Mouse (Mus musculus) MEL (cell line): ENCODE measurements around the gene St6galnac3. TPM values are rescaled to one million over a fixed set of nuclear protein-coding genes. Genes with fewer than 3 reads are reported as not detected.

Experiments
- DNase-seq: peaks from one replicate; pipeline ENCODE4 v3.0.0; 2011; ENCODE audit warnings: low read depth, low spot score
- H3K27ac ChIP-seq: 2 replicates; pipeline ENCODE4 v1.5.1; 2012; ENCODE audit warnings: low read depth, mild to moderate bottlenecking, control low read depth, low read length, moderate library complexity; ENCODE audit not compliant: control insufficient read depth
- H3K27me3 ChIP-seq, 2 experiments: fragments of 150-350 bp in 1 of 2; sonication (generic) in 1 of 2; 2 replicates each; pipeline ENCODE4 v1.6.1; 2012; ENCODE audit warnings: low read length in 2 of 2, mild to moderate bottlenecking in 2 of 2, improper control_type of control experiment in 1 of 2, moderate library complexity in 1 of 2; ENCODE audit not compliant: insufficient read depth in 2 of 2, control insufficient read depth in 1 of 2
- H3K36me3 ChIP-seq, 2 experiments: 2 replicates each; pipeline ENCODE4 v1.6.1; 2012 to 2014; ENCODE audit warnings: low read length in 2 of 2, improper control_type of control experiment in 1 of 2, inconsistent platforms in 1 of 2, mild to moderate bottlenecking in 1 of 2; ENCODE audit not compliant: insufficient read depth in 2 of 2, control insufficient read depth in 1 of 2
- H3K4me1 ChIP-seq, 2 experiments: fragments of 150-350 bp in 1 of 2; sonication (generic) in 1 of 2; 2 replicates each; pipeline ENCODE4 v1.6.1; 2012; ENCODE audit warnings: low read length in 2 of 2, improper control_type of control experiment in 1 of 2, mild to moderate bottlenecking in 1 of 2; ENCODE audit not compliant: insufficient read depth in 2 of 2, control insufficient read depth in 1 of 2
- H3K4me3 ChIP-seq, 2 experiments: fragments of 150-350 bp in 1 of 2; sonication (generic) in 1 of 2; 2 replicates each; pipeline ENCODE4 v1.5.1; 2012; ENCODE audit warnings: low read depth in 2 of 2, low read length in 2 of 2, mild to moderate bottlenecking in 2 of 2, moderate library complexity in 2 of 2, control low read depth in 1 of 2, improper control_type of control experiment in 1 of 2; ENCODE audit not compliant: control insufficient read depth in 1 of 2, insufficient read depth in 1 of 2
- H3K79me2 ChIP-seq: 2 replicates; pipeline ENCODE4 v1.6.1; 2012; ENCODE audit warnings: mild to moderate bottlenecking, low read length, moderate library complexity; ENCODE audit not compliant: control insufficient read depth, poor library complexity, insufficient read depth
- H3K9ac ChIP-seq: 2 replicates; pipeline ENCODE4 v1.6.1; 2012; ENCODE audit warnings: low read depth, mild to moderate bottlenecking, control low read depth, low read length, moderate library complexity; ENCODE audit not compliant: control insufficient read depth, poor library complexity, severe bottlenecking
- H3K9me3 ChIP-seq: fragments of 150-350 bp; sonication (generic); replicated peaks from 2 replicates; pipeline ENCODE4 v1.6.1; 2012; ENCODE audit warnings: mild to moderate bottlenecking, low read length, improper control_type of control experiment, moderate library complexity; ENCODE audit not compliant: insufficient read depth
- BHLHE40 ChIP-seq: IDR thresholded peaks from 2 replicates; pipeline ENCODE4 v1.6.1; 2012; ENCODE audit warnings: low read depth, mild to moderate bottlenecking, inconsistent platforms, low read length, improper control_type of control experiment, borderline replicate concordance
- CHD1 ChIP-seq: IDR thresholded peaks from 2 replicates; pipeline ENCODE4 v1.6.1; 2012; ENCODE audit warnings: low read depth, mild to moderate bottlenecking, inconsistent platforms, low read length, improper control_type of control experiment
- CHD2 ChIP-seq: IDR thresholded peaks from 2 replicates; pipeline ENCODE4 v1.6.1; 2011; ENCODE audit warnings: low read length, improper control_type of control experiment
- CTCF ChIP-seq, 3 experiments: IDR thresholded peaks in 2 of 3; conservative IDR thresholded peaks in 1 of 3; 2 replicates each; pipeline ENCODE4 v1.5.1; 2011 to 2012; ENCODE audit warnings: low read length in 3 of 3, low read depth in 2 of 3, mild to moderate bottlenecking in 2 of 3, improper control_type of control experiment in 1 of 3, inconsistent platforms in 1 of 3, mixed read lengths in 1 of 3, moderate library complexity in 1 of 3; ENCODE audit not compliant: control insufficient read depth in 1 of 3, insufficient read depth in 1 of 3, poor library complexity in 1 of 3, severe bottlenecking in 1 of 3
- E2F4 ChIP-seq: IDR thresholded peaks from 2 replicates; pipeline ENCODE4 v1.6.1; 2011; ENCODE audit warnings: low read depth, low read length, improper control_type of control experiment, borderline replicate concordance
- ELF1 ChIP-seq: IDR thresholded peaks from 2 replicates; pipeline ENCODE4 v1.6.1; 2014; ENCODE audit warnings: low read depth, mild to moderate bottlenecking, inconsistent platforms, low read length, improper control_type of control experiment, moderate library complexity
- EP300 ChIP-seq, 2 experiments: IDR thresholded peaks; 2 replicates each; pipeline ENCODE4 v1.6.1; 2011; ENCODE audit warnings: improper control_type of control experiment in 2 of 2, low read length in 2 of 2, low read depth in 1 of 2, mild to moderate bottlenecking in 1 of 2
- ETS1 ChIP-seq: IDR thresholded peaks from 2 replicates; pipeline ENCODE4 v1.6.1; 2012; ENCODE audit warnings: low read depth, mild to moderate bottlenecking, inconsistent platforms, low read length, improper control_type of control experiment, moderate library complexity
- GABPA ChIP-seq: IDR thresholded peaks from 2 replicates; pipeline ENCODE4 v1.6.1; 2012; ENCODE audit warnings: low read depth, mild to moderate bottlenecking, inconsistent platforms, low read length, improper control_type of control experiment, moderate library complexity
- GATA1 ChIP-seq: IDR thresholded peaks from 2 replicates; pipeline ENCODE4 v1.6.1; 2011; ENCODE audit warnings: low read depth, low read length, improper control_type of control experiment
- HCFC1 ChIP-seq: IDR thresholded peaks from 2 replicates; pipeline ENCODE4 v1.6.1; 2012; ENCODE audit warnings: low read depth, mild to moderate bottlenecking, inconsistent platforms, low read length, improper control_type of control experiment, moderate library complexity
- JUND ChIP-seq: IDR thresholded peaks from 2 replicates; pipeline ENCODE4 v1.6.1; 2011; ENCODE audit warnings: low read depth, mild to moderate bottlenecking, improper control_type of control experiment, low read length
- KAT2A ChIP-seq: conservative IDR thresholded peaks from 2 replicates; pipeline ENCODE4 v1.6.1; 2012; ENCODE audit warnings: low read depth, low read length, improper control_type of control experiment, inconsistent platforms
- MAFK ChIP-seq: IDR thresholded peaks from 2 replicates; pipeline ENCODE4 v1.6.1; 2011; ENCODE audit warnings: low read depth, mild to moderate bottlenecking, low read length, improper control_type of control experiment, borderline replicate concordance
- MAX ChIP-seq: IDR thresholded peaks from 2 replicates; pipeline ENCODE4 v1.6.1; 2011; ENCODE audit warnings: low read length, improper control_type of control experiment
- MAZ ChIP-seq: IDR thresholded peaks from 2 replicates; pipeline ENCODE4 v1.6.1; 2012; ENCODE audit warnings: low read depth, mild to moderate bottlenecking, inconsistent platforms, low read length, improper control_type of control experiment
- MEF2A ChIP-seq: IDR thresholded peaks from 2 replicates; pipeline ENCODE4 v1.6.1; 2014; ENCODE audit warnings: low read depth, mild to moderate bottlenecking, inconsistent platforms, low read length, improper control_type of control experiment; ENCODE audit not compliant: poor library complexity, insufficient replicate concordance, severe bottlenecking; ENCODE audit errors: extremely low read depth
- MXI1 ChIP-seq: IDR thresholded peaks from 2 replicates; pipeline ENCODE4 v1.6.1; 2011; ENCODE audit warnings: mild to moderate bottlenecking, low read depth, low read length, improper control_type of control experiment
- MYB ChIP-seq: IDR thresholded peaks from 2 replicates; pipeline ENCODE4 v1.6.1; 2011; ENCODE audit warnings: mild to moderate bottlenecking, low read depth, low read length, improper control_type of control experiment
- MYC ChIP-seq: IDR thresholded peaks from 2 replicates; pipeline ENCODE4 v1.6.1; 2011; ENCODE audit warnings: low read depth, mild to moderate bottlenecking, low read length, improper control_type of control experiment, moderate library complexity
- NELFE ChIP-seq: IDR thresholded peaks from 2 replicates; pipeline ENCODE4 v1.6.1; 2011; ENCODE audit warnings: low read depth, low read length, improper control_type of control experiment
- NRF1 ChIP-seq: IDR thresholded peaks from 2 replicates; pipeline ENCODE4 v1.6.1; 2014; ENCODE audit warnings: low read depth, mild to moderate bottlenecking, inconsistent platforms, low read length, improper control_type of control experiment, moderate library complexity; ENCODE audit not compliant: poor library complexity, insufficient read depth, severe bottlenecking
- POLR2A ChIP-seq, 2 experiments: IDR thresholded peaks; 2 replicates each; pipeline ENCODE4 v1.6.1; 2011 to 2012; ENCODE audit warnings: low read length in 2 of 2, mild to moderate bottlenecking in 2 of 2, control low read depth in 1 of 2, improper control_type of control experiment in 1 of 2, low read depth in 1 of 2, moderate library complexity in 1 of 2; ENCODE audit not compliant: control insufficient read depth in 1 of 2, insufficient read depth in 1 of 2, poor library complexity in 1 of 2
- POLR2AphosphoS2 ChIP-seq: IDR thresholded peaks from 2 replicates; pipeline ENCODE4 v1.6.1; 2011; ENCODE audit warnings: low read length, improper control_type of control experiment
- POLR2AphosphoS5 ChIP-seq: IDR thresholded peaks from 2 replicates; pipeline ENCODE4 v1.6.1; 2012; ENCODE audit warnings: low read depth, borderline replicate concordance, mild to moderate bottlenecking, inconsistent platforms, low read length, moderate library complexity, mixed read lengths
- RAD21 ChIP-seq: IDR thresholded peaks from 2 replicates; pipeline ENCODE4 v1.6.1; 2011; ENCODE audit warnings: mild to moderate bottlenecking, low read depth, low read length, improper control_type of control experiment
- RCOR1 ChIP-seq: IDR thresholded peaks from 2 replicates; pipeline ENCODE4 v1.6.1; 2012; ENCODE audit warnings: low read depth, mild to moderate bottlenecking, inconsistent platforms, low read length, improper control_type of control experiment
- SIN3A ChIP-seq: IDR thresholded peaks from 2 replicates; pipeline ENCODE4 v1.6.1; 2012; ENCODE audit warnings: low read length, improper control_type of control experiment, inconsistent platforms
- SMC3 ChIP-seq: IDR thresholded peaks from 2 replicates; pipeline ENCODE4 v1.6.1; 2011; ENCODE audit warnings: low read depth, low read length, improper control_type of control experiment
- TAL1 ChIP-seq: IDR thresholded peaks from 2 replicates; pipeline ENCODE4 v1.6.1; 2012; ENCODE audit warnings: mild to moderate bottlenecking, inconsistent platforms, low read length, moderate library complexity, mixed read lengths
- TBP ChIP-seq: IDR thresholded peaks from 2 replicates; pipeline ENCODE4 v1.8.0; 2011; ENCODE audit warnings: low read depth, low read length, improper control_type of control experiment
- USF1 ChIP-seq: IDR thresholded peaks from 2 replicates; pipeline ENCODE4 v1.6.1; 2014; ENCODE audit warnings: low read depth, mild to moderate bottlenecking, inconsistent platforms, low read length, improper control_type of control experiment, moderate library complexity
- USF2 ChIP-seq, 2 experiments: IDR thresholded peaks; 2 replicates each; pipeline ENCODE4 v1.6.1; 2011 to 2012; ENCODE audit warnings: improper control_type of control experiment in 2 of 2, low read length in 2 of 2, borderline replicate concordance in 1 of 2, inconsistent platforms in 1 of 2, low read depth in 1 of 2, mild to moderate bottlenecking in 1 of 2; ENCODE audit not compliant: insufficient read depth in 1 of 2
- ZC3H11A ChIP-seq: IDR thresholded peaks from 2 replicates; pipeline ENCODE4 v1.6.1; 2012; ENCODE audit warnings: low read depth, mild to moderate bottlenecking, inconsistent platforms, low read length, improper control_type of control experiment
- ZKSCAN1 ChIP-seq: IDR thresholded peaks from 2 replicates; pipeline ENCODE4 v1.6.1; 2012; ENCODE audit warnings: low read depth, mild to moderate bottlenecking, inconsistent platforms, low read length, improper control_type of control experiment, moderate library complexity
- ZMIZ1 ChIP-seq: IDR thresholded peaks from 2 replicates; pipeline ENCODE4 v1.6.1; 2012; ENCODE audit warnings: low read depth, mild to moderate bottlenecking, inconsistent platforms, low read length, improper control_type of control experiment, moderate library complexity
- ZNF384 ChIP-seq: IDR thresholded peaks from 2 replicates; pipeline ENCODE4 v1.6.1; 2012; ENCODE audit warnings: low read depth, mild to moderate bottlenecking, inconsistent platforms, low read length, improper control_type of control experiment
- polyA plus RNA-seq, 2 experiments: library from polyadenylated mRNA; stranded (reverse) in 1 of 2; unstranded in 1 of 2; fragments of >175 nt in 1 of 2; fragments of >200 nt in 1 of 2; gene quantifications; 2 replicates each; pipeline versions ENCODE4 v1.2.1 to v1.2.4; 2012; ENCODE audit warnings: low replicate concordance in 2 of 2, low read depth in 1 of 2; ENCODE audit not compliant: insufficient read length in 2 of 2, insufficient read depth in 1 of 2, missing spikeins in 1 of 2
- total RNA-seq: library from RNA; depleted of rRNA; stranded (reverse); fragments of 300-350 nt; gene quantifications from 2 replicates; pipeline ENCODE4 v1.2.3, GENCODE M21; 2012

Gene St6galnac3
- total and polyA plus RNA-seq, 3 experiments = 7.8 to 11.4 TPM; not detected in 1

GRCm38 (mm10) chr3:153511151-153511580 lies 213.8 kb downstream of the St6galnac3 start:
- Histone ChIP-seq H3K4me3 (peak overlapping the region; percentile 32 to 54), H3K27me3 (no peaks in the 10 kb centered on the region), H3K9ac (peak overlapping the region; percentile 66), H3K36me3 (peaks cover 6 to 43% of the 10 kb centered on the region in 2 experiments), H3K9me3 (no peaks in the 10 kb centered on the region), H3K79me2 (no peaks in the 10 kb centered on the region; the same call in 1 of the 2 replicates), H3K4me1 (peaks cover 34 to 45% of the 10 kb centered on the region in 2 experiments), H3K27ac (peak overlapping the region; percentile 91)
- DNase-seq = peak; percentile 88
- TF ChIP-seq SMC3 (no peak), SIN3A (peak; percentile 92), MXI1 (peak; percentile 79), POLR2A (IDR thresholded peaks at IDR 0.05; ENCODE audit: control insufficient read depth in 1 of 2, insufficient read depth in 1 of 2, low read depth in 1 of 2, low read length in 2 of 2, poor library complexity in 1 of 2) (peak in 1 of 2 experiments; percentile 62; a peak in 1 of 4 replicates), NELFE (peak; percentile 46; the same call in 1 of the 2 replicates), BHLHE40 (peak; percentile 55; the same call in 1 of the 2 replicates), RAD21 (no peak), GABPA (no peak), ZNF384 (0 out of 2 replicates have a peak, but pooled peaks have one; percentile 10), MAFK (peak; percentile 59), RCOR1 (no peak), TAL1 (peak; percentile 31), KAT2A (peak; percentile 41; the same call in 1 of the 2 replicates), ZMIZ1 (peak; percentile 73; the same call in 1 of the 2 replicates), ETS1 (peak; percentile 92), MYC (peak; percentile 80), MAX (peak; percentile 81), NRF1 (no peak), USF1 (0 out of 2 replicates have a peak, but pooled peaks have one; percentile 15), HCFC1 (0 out of 2 replicates have a peak, but pooled peaks have one; percentile 51), ZKSCAN1 (no peak), JUND (peak; percentile 55; the same call in 1 of the 2 replicates), TBP (peak; percentile 85), MAZ (peak; percentile 49; the same call in 1 of the 2 replicates), E2F4 (no peak), MYB (peak; percentile 77), CTCF (IDR thresholded peaks at IDR 0.05 in 2 of 3, conservative IDR thresholded peaks at IDR 0.05 in 1 of 3; ENCODE audit: control insufficient read depth in 1 of 3, insufficient read depth in 1 of 3, low read depth in 2 of 3, low read length in 3 of 3, poor library complexity in 1 of 3, severe bottlenecking in 1 of 3) (no peak), POLR2AphosphoS2 (no peak; the same call in 1 of the 2 replicates), CHD2 (no peak), MEF2A (no peak), ZC3H11A (0 out of 2 replicates have a peak, but pooled peaks have one; percentile 10), ELF1 (no peak), POLR2AphosphoS5 (no peak), EP300 (IDR thresholded peaks at IDR 0.05; ENCODE audit: low read depth in 1 of 2, low read length in 2 of 2) (peak; percentile 85 to 96), USF2 (IDR thresholded peaks at IDR 0.05; ENCODE audit: borderline replicate concordance in 1 of 2, insufficient read depth in 1 of 2, low read depth in 1 of 2, low read length in 2 of 2) (no peak), GATA1 (peak; percentile 93), CHD1 (no peak)
